Mouse (Mus musculus) neural tube, embryonic 14.5 days (tissue): Measurements from ENCODE around the gene Rasa4. TPM values are rescaled to one million over a fixed set of nuclear protein-coding genes. Genes with fewer than 3 reads are reported as not detected.

ENCODE experiments used
- ATAC-seq: fragments of 200-750 bp; cut with Nextera tagmentation; 2 replicates; pipeline ENCODE4 v1.8.0; 2017; ENCODE audit warnings: low read depth, mild to moderate bottlenecking, moderate TSS enrichment, moderate library complexity
- H3K27ac ChIP-seq: fragments of 300-500 bp; sonication (generic); 2 replicates; pipeline ENCODE4 v1.5.1; 2014; ENCODE audit warnings: low read depth, mild to moderate bottlenecking, control low read depth, low read length, moderate library complexity, mixed read lengths
- H3K27me3 ChIP-seq: fragments of 300-500 bp; sonication (generic); 2 replicates; pipeline ENCODE4 v1.6.1; 2014; ENCODE audit warnings: low read length; ENCODE audit not compliant: control insufficient read depth, insufficient read depth
- H3K36me3 ChIP-seq: fragments of 300-500 bp; sonication (generic); 2 replicates; pipeline ENCODE4 v1.6.1; 2014; ENCODE audit warnings: low read length, mixed read lengths; ENCODE audit not compliant: control insufficient read depth, insufficient read depth
- H3K4me1 ChIP-seq: fragments of 300-500 bp; sonication (generic); 2 replicates; pipeline ENCODE4 v1.6.1; 2014; ENCODE audit warnings: low read length; ENCODE audit not compliant: control insufficient read depth, insufficient read depth
- H3K4me2 ChIP-seq: fragments of 300-500 bp; sonication (generic); 2 replicates; pipeline ENCODE4 v1.6.1; 2014; ENCODE audit warnings: mild to moderate bottlenecking, low read depth, low read length, control low read depth
- H3K4me3 ChIP-seq: fragments of 300-500 bp; sonication (generic); 2 replicates; pipeline ENCODE4 v1.5.1; 2014; ENCODE audit warnings: low read depth, low read length, control low read depth, mixed read lengths
- H3K9ac ChIP-seq: fragments of 300-500 bp; sonication (generic); replicated peaks from 2 replicates; pipeline ENCODE4 v1.6.1; 2014; ENCODE audit warnings: low read depth, mild to moderate bottlenecking, control low read depth, low read length, mixed read lengths
- H3K9me3 ChIP-seq: fragments of 300-500 bp; sonication (generic); 2 replicates; pipeline ENCODE4 v1.6.1; 2016; ENCODE audit warnings: low read length; ENCODE audit not compliant: control insufficient read depth
- WGBS: fragments of 180-500 bp; shearing (Covaris S2); extraction: QIAGEN DNeasy Blood & Tissue Kit; methylation state at CpG from one replicate; pipeline ENCODE4 v1.1.7; 2014; 5-methylcytosine and 5-hydroxymethylcytosine counted together
- polyA plus RNA-seq: library from polyadenylated mRNA; unstranded; fragments of >200 nt; fragmentation: Nextera tagmentation; extraction: Ambion mirVana; gene quantifications from 2 replicates; pipeline ENCODE4 v1.2.1, GENCODE M21; 2014

Gene Rasa4
- polyA plus RNA-seq, 1 experiment from 2014 or later, result 15.0 TPM

DNA sequence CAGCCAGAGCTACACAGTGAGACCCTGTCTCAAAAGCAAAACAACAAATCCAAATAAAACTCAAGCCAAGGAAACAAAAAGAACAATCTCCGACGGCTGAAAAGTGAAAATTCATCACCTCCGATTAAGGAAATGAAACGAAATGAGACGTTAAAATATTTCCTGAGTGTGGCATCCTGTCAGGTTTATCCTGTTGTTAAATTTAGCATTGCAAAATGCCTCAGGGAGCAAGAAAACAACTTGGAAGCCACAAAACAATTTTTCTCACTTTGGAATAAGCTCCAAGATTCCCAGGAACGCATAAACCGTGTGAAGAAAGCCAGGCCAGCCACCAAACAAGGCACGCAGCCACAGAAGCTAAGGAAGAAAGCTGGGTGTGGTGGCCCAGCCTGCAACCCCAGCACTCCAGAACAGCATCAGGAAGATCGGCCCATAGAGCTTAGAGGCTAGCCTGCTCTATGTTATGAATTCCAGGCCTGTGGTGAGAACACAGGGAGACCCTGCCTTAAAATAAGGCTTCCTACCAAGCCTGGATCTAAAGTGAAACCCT lies 6.6 kb upstream of the Rasa4 start:
- Histone ChIP-seq H3K4me3 (no peak overlapping the region), H3K4me2 (no peak overlapping the region), H3K4me1 (no peaks in the 10 kb centered on the region), H3K36me3 (no peaks in the 10 kb centered on the region), H3K9ac (no peak overlapping the region), H3K27me3 (no peaks in the 10 kb centered on the region), H3K9me3 (no peaks in the 10 kb centered on the region), H3K27ac (no peak overlapping the region)
- ATAC-seq, result no peak
- whole genome bisulfite sequencing, result 90% methylated on average over 9 of the region's 9 CpGs

DNA sequence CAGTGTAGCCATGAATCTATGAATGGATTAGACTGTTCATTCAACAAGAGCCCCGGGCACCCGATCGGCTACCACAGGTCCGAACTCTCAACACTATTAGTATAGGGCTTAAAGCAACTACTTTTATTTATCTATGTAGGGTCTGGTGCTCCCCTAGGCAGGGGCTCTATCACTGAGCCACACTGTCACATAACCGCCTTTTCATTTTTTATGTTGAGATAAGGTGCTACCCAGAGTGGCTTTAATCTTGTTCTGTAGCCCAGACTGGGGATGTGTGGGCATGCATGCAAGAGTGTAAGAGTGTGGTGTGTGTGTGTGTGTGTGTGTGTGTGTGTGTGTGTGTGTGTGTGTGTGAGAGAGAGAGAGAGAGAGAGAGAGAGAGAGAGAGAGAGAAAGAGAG lies 5.6 kb upstream of the Rasa4 start:
- Histone ChIP-seq H3K9me3 (no peaks in the 10 kb centered on the region), H3K4me1 (no peaks in the 10 kb centered on the region), H3K4me3 (no peak overlapping the region), H3K27me3 (no peaks in the 10 kb centered on the region), H3K36me3 (no peaks in the 10 kb centered on the region), H3K4me2 (no peak overlapping the region), H3K9ac (no peak overlapping the region), H3K27ac (no peak overlapping the region)
- 91% methylated on average over 5 of the region's 5 CpGs for WGBS
- no peak for ATAC-seq

DNA sequence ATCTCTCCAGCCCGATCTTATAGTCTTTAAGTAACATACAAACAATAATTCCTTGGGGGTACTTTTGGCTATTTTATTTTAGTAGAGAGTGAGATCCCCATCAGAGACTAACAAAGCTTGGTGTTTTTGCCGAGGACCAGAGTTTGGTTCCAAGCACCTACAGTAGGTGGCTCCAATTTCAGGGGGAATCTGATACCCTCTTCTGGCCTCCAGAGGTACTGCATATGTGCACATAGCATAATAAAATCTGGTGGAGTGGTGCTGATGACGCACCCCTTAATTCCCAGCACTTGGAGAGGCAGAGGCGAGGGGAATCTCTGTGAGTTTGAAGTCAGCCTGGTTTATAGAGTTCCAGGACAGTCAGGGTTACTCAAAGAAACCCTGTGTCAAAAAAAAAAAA lies 1.4 kb upstream of the Rasa4 start:
- no peaks in the 10 kb centered on the region for H3K27me3 ChIP-seq
- ATAC-seq, result no peak
- H3K4me2 ChIP-seq, result no peak overlapping the region
- no peak overlapping the region for H3K9ac ChIP-seq
- H3K4me3 ChIP-seq, result no peak overlapping the region
- WGBS, result 81% methylated on average over 4 of the region's 4 CpGs
- no peaks in the 10 kb centered on the region for H3K36me3 ChIP-seq
- H3K27ac ChIP-seq, result no peak overlapping the region
- H3K4me1 ChIP-seq, result peaks cover 9% of the 10 kb centered on the region; the same call in 1 of the 2 replicates
- no peaks in the 10 kb centered on the region for H3K9me3 ChIP-seq

DNA sequence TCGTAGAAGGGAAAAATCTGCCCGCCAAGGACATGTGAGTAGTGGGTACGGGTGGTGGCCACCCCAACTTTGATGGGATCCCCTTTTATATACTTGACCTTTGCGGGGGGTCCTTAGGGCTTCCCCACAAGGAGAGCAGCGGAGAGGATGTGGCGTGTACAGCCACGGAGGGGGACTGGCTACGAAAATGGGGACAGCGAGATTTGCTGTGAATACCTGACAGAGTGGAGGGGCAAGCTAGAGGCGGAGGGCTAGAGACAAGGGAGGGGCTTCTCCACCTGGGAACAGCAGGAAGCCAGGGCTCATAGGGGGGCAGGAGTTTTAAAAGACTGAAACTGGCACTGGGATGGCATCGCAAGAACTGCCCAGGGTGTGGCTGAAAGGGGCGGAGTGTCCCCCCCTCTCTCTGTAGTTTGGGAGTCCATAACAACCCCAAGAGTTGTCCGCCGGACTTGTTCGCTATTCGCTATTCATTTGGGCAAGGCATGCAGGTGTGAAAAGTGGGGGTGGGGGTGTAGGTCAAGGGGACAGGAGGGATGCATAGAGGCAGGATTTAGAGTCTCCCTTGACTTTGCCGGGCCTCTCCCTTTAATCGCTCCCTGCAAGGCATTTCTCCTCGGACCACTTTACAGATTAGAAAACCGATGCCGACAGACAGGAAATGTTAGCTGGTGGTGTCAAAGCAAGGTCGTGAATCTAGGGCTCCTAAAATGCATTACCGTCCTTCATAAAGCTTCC lies 597 bp downstream of the Rasa4 start:
- under 1% methylated on average over 23 of the region's 23 CpGs for WGBS
- peak; percentile 54 for ATAC-seq
- peak overlapping the region; percentile 71 for H3K4me2 ChIP-seq
- no peaks in the 10 kb centered on the region for H3K9me3 ChIP-seq
- H3K9ac ChIP-seq, result peak overlapping the region; percentile 68
- H3K27ac ChIP-seq, result no peak overlapping the region
- no peaks in the 10 kb centered on the region for H3K27me3 ChIP-seq
- no peaks in the 10 kb centered on the region for H3K36me3 ChIP-seq
- H3K4me3 ChIP-seq, result peak overlapping the region; percentile 55
- H3K4me1 ChIP-seq, result peaks cover 9% of the 10 kb centered on the region; the same call in 1 of the 2 replicates

DNA sequence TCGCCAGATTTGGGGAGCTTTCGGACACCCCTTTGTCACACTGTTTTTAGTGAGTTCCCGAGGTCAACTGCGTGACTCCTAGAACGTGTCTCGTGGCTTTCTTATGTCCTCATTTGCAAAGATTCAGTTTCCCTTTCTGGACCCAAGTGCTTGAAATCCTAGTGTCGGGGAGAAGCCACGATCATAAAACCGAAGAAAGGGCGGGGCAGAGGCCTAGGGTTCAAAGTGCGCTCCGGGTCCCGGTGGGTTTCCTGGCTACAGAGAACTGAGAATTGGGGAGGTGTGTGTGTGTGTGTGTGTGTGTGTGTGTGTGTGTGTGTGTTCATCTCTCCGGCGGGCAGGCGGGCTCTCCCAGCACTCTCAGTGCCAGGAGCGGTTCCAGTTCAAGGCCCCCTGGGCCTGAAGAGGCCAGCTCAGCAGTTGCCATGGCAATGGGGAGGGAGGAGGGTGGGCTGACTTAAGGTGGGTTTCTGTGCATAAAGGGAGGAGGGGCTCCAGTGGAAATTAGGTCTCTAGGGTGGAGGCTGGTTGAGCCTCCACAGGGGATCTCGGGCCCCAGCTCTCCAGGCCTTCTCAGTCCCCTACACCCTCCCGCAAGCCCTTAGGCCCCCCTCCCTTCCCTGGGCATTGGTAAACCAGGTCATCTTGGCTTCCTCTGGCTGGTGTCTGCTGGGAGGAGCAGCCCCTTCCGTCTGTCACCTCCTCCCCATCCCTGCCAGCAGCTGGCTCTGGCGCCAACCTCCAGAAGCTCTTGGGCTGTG lies 1.4 kb downstream of the Rasa4 start:
- H3K4me1 ChIP-seq, result peaks cover 9% of the 10 kb centered on the region; the same call in 1 of the 2 replicates
- peak overlapping the region; percentile 71 for H3K4me2 ChIP-seq
- no peak overlapping the region for H3K27ac ChIP-seq
- no peaks in the 10 kb centered on the region for H3K27me3 ChIP-seq
- H3K9me3 ChIP-seq, result no peaks in the 10 kb centered on the region
- peak; percentile 45 for ATAC-seq
- peak overlapping the region; percentile 68; the same call in 1 of the 2 replicates for H3K9ac ChIP-seq
- H3K36me3 ChIP-seq, result no peaks in the 10 kb centered on the region
- WGBS, result 4% methylated on average over 20 of the region's 21 CpGs
- peak overlapping the region; percentile 55 for H3K4me3 ChIP-seq

DNA sequence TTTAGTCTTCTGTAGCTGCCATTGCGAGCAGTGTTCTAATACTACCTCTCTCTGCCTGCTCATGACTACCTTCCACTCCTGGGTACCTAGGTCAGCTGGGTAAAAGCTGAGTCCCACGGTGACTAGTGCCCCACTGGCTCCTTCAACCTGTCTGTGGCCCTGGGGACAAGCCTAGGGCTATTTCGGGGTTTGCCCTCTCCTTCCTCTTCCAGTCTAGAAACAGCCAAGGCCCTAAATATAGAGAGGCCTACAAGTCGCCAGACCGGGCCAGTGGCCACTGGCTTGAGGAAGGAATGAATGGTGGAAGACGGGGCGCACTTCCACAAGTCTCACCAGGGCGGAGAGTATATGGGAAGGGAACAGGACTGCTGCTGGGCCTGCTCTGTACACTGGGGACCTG lies 2.6 kb downstream of the Rasa4 start:
- no peak for ATAC-seq
- H3K4me3 ChIP-seq, result no peak overlapping the region
- H3K4me1 ChIP-seq, result peaks cover 9% of the 10 kb centered on the region; the same call in 1 of the 2 replicates
- H3K9ac ChIP-seq, result no peak overlapping the region
- H3K36me3 ChIP-seq, result no peaks in the 10 kb centered on the region
- H3K9me3 ChIP-seq, result no peaks in the 10 kb centered on the region
- H3K27me3 ChIP-seq, result no peaks in the 10 kb centered on the region
- WGBS, result 91% methylated on average over 8 of the region's 8 CpGs
- H3K4me2 ChIP-seq, result no peak overlapping the region
- no peak overlapping the region for H3K27ac ChIP-seq

DNA sequence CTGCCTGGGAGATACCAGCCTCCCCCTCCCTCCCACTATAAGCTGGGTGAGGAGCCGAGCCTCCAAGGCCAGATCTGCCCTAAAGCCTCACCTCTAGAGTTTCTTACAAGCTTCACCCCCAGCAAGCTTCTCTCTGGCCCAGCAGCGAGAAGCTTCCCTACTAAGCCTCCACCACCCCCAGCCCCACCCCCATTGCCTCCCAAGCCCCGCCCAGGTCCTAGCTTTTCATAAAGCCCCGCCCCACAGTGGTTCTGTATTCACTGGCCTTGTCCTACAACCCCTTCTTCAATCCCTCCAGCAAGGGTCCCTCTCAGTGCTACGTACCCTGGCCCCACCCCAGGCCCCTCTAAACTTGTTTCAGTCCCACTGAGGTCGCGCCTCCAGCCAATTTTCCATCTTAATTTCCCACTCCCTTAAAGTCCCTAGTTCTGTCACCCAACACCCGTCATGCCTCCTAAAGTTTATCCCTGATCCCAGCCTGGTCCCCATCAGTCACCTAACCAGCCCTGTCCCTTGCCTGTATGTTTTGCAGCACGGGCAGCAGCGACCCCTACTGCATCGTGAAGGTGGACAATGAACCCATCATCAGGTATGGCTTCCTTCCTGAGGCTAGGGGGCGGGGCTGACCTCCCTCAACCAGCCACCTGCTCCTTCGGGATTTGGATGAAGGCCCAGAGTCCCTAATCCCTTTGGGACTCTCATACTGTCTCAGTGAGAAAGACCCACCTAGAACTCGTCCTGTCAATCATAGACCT lies 5.3 kb downstream of the Rasa4 start:
- H3K27me3 ChIP-seq, result no peaks in the 10 kb centered on the region
- 17% methylated on average over 14 of the region's 14 CpGs for WGBS
- H3K27ac ChIP-seq, result no peak overlapping the region
- no peak overlapping the region for H3K4me3 ChIP-seq
- H3K36me3 ChIP-seq, result no peaks in the 10 kb centered on the region
- peaks cover 9% of the 10 kb centered on the region; the same call in 1 of the 2 replicates for H3K4me1 ChIP-seq
- H3K9me3 ChIP-seq, result no peaks in the 10 kb centered on the region
- no peak overlapping the region for H3K9ac ChIP-seq
- no peak overlapping the region for H3K4me2 ChIP-seq
- no peak for ATAC-seq

DNA sequence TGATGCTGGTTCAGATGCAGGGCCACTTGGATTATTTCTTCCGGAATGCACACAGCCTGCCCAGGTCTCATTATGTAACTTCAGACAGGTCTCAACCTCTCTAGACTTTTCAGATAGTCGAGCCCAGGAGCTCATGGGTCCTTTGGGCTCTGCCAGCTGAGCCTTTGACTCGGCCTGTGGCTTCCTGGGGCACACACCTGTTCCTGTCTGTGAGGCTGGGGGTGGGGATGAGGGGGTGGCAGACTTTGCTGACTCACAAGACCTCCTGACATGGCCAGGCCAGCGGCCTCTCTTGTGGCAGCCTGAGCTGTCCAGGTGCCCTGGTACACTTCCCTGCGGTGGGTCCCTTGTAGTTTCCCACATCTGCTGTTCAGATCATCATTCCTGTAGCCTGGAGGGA lies 8.2 kb downstream of the Rasa4 start:
- Histone ChIP-seq H3K4me3 (no peak overlapping the region), H3K4me1 (no peaks in the 10 kb centered on the region), H3K36me3 (no peaks in the 10 kb centered on the region), H3K9ac (no peak overlapping the region), H3K27ac (no peak overlapping the region), H3K9me3 (no peaks in the 10 kb centered on the region), H3K27me3 (no peaks in the 10 kb centered on the region), H3K4me2 (no peak overlapping the region)
- 66% methylated on average over 5 of the region's 5 CpGs for WGBS
- ATAC-seq, result no peak
